Mouse (Mus musculus): Measurements from ENCODE around the gene Cldn7. TPM values are rescaled to one million over a fixed set of nuclear protein-coding genes. Genes with fewer than 3 reads are reported as not detected.
"Not testable (repeated sequence)": the region's sequence is repeated elsewhere in the genome, so short reads cannot be mapped to it uniquely, and the experiment has no call there.

The Cldn7 gene
- polyA plus RNA-seq (2012) = not detected in 2 replicates

GRCm38 (mm10) chr11:69964650-69965270 is at the start of gene Cldn7:
Gene Cldn7, plus strand, starts transcription at chr11:69964779.
- peaks cover 84% of the 10 kb centered on the region for H3K27me3 ChIP-seq (ENCODE audit: control insufficient read depth)
- H3K9me3 ChIP-seq (ENCODE audit: control insufficient read depth, low read length) = peaks cover 27% of the 10 kb centered on the region
- TF ChIP-seq TAL1 (IDR thresholded peaks at IDR 0.05; ENCODE audit: low read length) (no peak), GATA1 (IDR thresholded peaks at IDR 0.05; ENCODE audit: low read length) (no peak)
- peaks cover 17% of the 10 kb centered on the region for H3K4me1 ChIP-seq (ENCODE audit: control insufficient read depth)
- H3K36me3 ChIP-seq (ENCODE audit: control insufficient read depth) = peaks cover 20% of the 10 kb centered on the region
- no peak within 1 kb of the TSS for H3K4me3 ChIP-seq (replicated peaks)

- no peak for TF ChIP-seq TAL1 (IDR thresholded peaks at IDR 0.05; ENCODE audit: low read length)
- TF ChIP-seq GATA1 (IDR thresholded peaks at IDR 0.05; ENCODE audit: low read length) = no peak
- H3K9me3 ChIP-seq (ENCODE audit: control insufficient read depth, low read length) = no peaks in the 10 kb centered on the region
- peaks cover 94% of the 10 kb centered on the region for H3K36me3 ChIP-seq (ENCODE audit: control insufficient read depth)
- peak overlapping the region; percentile 81 for H3K4me3 ChIP-seq (replicated peaks)
- H3K27me3 ChIP-seq (ENCODE audit: control insufficient read depth) = no peaks in the 10 kb centered on the region
- H3K4me1 ChIP-seq (ENCODE audit: control insufficient read depth) = peaks cover 71% of the 10 kb centered on the region
These were observed 49.6 kb upstream of the Cldn7 start for GRCm38 (mm10) chr11:69914917-69915430.

- peaks cover 76% of the 10 kb centered on the region for H3K4me1 ChIP-seq (ENCODE audit: control insufficient read depth)
- peak; percentile 92 for TF ChIP-seq TAL1 (IDR thresholded peaks at IDR 0.05; ENCODE audit: low read length)
- TF ChIP-seq GATA1 (IDR thresholded peaks at IDR 0.05; ENCODE audit: low read length) = peak; percentile 92
- no peaks in the 10 kb centered on the region for H3K9me3 ChIP-seq (ENCODE audit: control insufficient read depth, low read length)
- H3K36me3 ChIP-seq (ENCODE audit: control insufficient read depth) = peaks cover 87% of the 10 kb centered on the region
- no peaks in the 10 kb centered on the region for H3K27me3 ChIP-seq (ENCODE audit: control insufficient read depth)
- peak overlapping the region; percentile 81 for H3K4me3 ChIP-seq (replicated peaks)
These were observed 48.6 kb upstream of the Cldn7 start for GRCm38 (mm10) chr11:69915667-69916627.

- Histone ChIP-seq H3K36me3 (ENCODE audit: control insufficient read depth) (peaks cover 78% of the 10 kb centered on the region), H3K4me1 (ENCODE audit: control insufficient read depth) (peaks cover 81% of the 10 kb centered on the region), H3K4me3 (replicated peaks) (peak overlapping the region; percentile 81)
- H3K27me3 ChIP-seq (ENCODE audit: control insufficient read depth); H3K9me3 ChIP-seq (ENCODE audit: control insufficient read depth, low read length): not testable (repeated sequence)
These were observed 47.8 kb upstream of the Cldn7 start for GRCm38 (mm10) chr11:69916652-69917378.

- peaks cover 85% of the 10 kb centered on the region for H3K4me1 ChIP-seq (ENCODE audit: control insufficient read depth)
- no peaks in the 10 kb centered on the region for H3K27me3 ChIP-seq (ENCODE audit: control insufficient read depth)
- H3K36me3 ChIP-seq (ENCODE audit: control insufficient read depth) = peaks cover 72% of the 10 kb centered on the region
- TF ChIP-seq TAL1 (IDR thresholded peaks at IDR 0.05; ENCODE audit: low read length) (no peak), GATA1 (IDR thresholded peaks at IDR 0.05; ENCODE audit: low read length) (no peak)
- H3K9me3 ChIP-seq (ENCODE audit: control insufficient read depth, low read length) = no peaks in the 10 kb centered on the region
- peak overlapping the region; percentile 43 for H3K4me3 ChIP-seq (replicated peaks)
These were observed 47.1 kb upstream of the Cldn7 start for GRCm38 (mm10) chr11:69917379-69917948.

GRCm38 (mm10) chr11:69918118-69918517 is 46.5 kb upstream of the Cldn7 start:
- no peaks in the 10 kb centered on the region for H3K27me3 ChIP-seq (ENCODE audit: control insufficient read depth)
- peaks cover 65% of the 10 kb centered on the region for H3K36me3 ChIP-seq (ENCODE audit: control insufficient read depth)
- no peaks in the 10 kb centered on the region for H3K9me3 ChIP-seq (ENCODE audit: control insufficient read depth, low read length)
- no peak for TF ChIP-seq GATA1 (IDR thresholded peaks at IDR 0.05; ENCODE audit: low read length)
- no peak for TF ChIP-seq TAL1 (IDR thresholded peaks at IDR 0.05; ENCODE audit: low read length)
- H3K4me1 ChIP-seq (ENCODE audit: control insufficient read depth) = peaks cover 86% of the 10 kb centered on the region
- peak overlapping the region; percentile 96 for H3K4me3 ChIP-seq (replicated peaks)

GRCm38 (mm10) chr11:69919053-69919452 is 45.5 kb upstream of the Cldn7 start:
- H3K27me3 ChIP-seq (ENCODE audit: control insufficient read depth) = no peaks in the 10 kb centered on the region
- H3K4me3 ChIP-seq (replicated peaks) = peak overlapping the region; percentile 96
- TF ChIP-seq GATA1 (IDR thresholded peaks at IDR 0.05; ENCODE audit: low read length) = no peak
- no peak for TF ChIP-seq TAL1 (IDR thresholded peaks at IDR 0.05; ENCODE audit: low read length)
- peaks cover 89% of the 10 kb centered on the region for H3K4me1 ChIP-seq (ENCODE audit: control insufficient read depth)
- peaks cover 59% of the 10 kb centered on the region for H3K36me3 ChIP-seq (ENCODE audit: control insufficient read depth)
- H3K9me3 ChIP-seq (ENCODE audit: control insufficient read depth, low read length) = no peaks in the 10 kb centered on the region

- peaks cover 84% of the 10 kb centered on the region for H3K4me1 ChIP-seq (ENCODE audit: control insufficient read depth)
- no peaks in the 10 kb centered on the region for H3K27me3 ChIP-seq (ENCODE audit: control insufficient read depth)
- H3K9me3 ChIP-seq (ENCODE audit: control insufficient read depth, low read length) = no peaks in the 10 kb centered on the region
- H3K4me3 ChIP-seq (replicated peaks) = peak overlapping the region; percentile 96
- TF ChIP-seq GATA1 (IDR thresholded peaks at IDR 0.05; ENCODE audit: low read length) = no peak
- no peak for TF ChIP-seq TAL1 (IDR thresholded peaks at IDR 0.05; ENCODE audit: low read length)
- peaks cover 52% of the 10 kb centered on the region for H3K36me3 ChIP-seq (ENCODE audit: control insufficient read depth)
These were observed 44.8 kb upstream of the Cldn7 start for GRCm38 (mm10) chr11:69919661-69920265.

All from erythroblast, embryonic 14.5 days (primary cell).